Mouse (Mus musculus) liver, embryonic 12.5 days (tissue): ENCODE data around the gene Nrp2. TPM values are rescaled to one million over a fixed set of nuclear protein-coding genes. Genes with fewer than 3 reads are reported as not detected.

Experiments
- ATAC-seq: fragments of 200-750 bp; cut with Nextera tagmentation; 2 replicates; pipeline ENCODE4 v1.8.0; 2017; ENCODE audit warnings: moderate number of reproducible peaks, mild to moderate bottlenecking, moderate library complexity
- H3K27ac ChIP-seq: fragments of 300-500 bp; sonication (generic); 2 replicates; pipeline ENCODE4 v1.5.1; 2016; ENCODE audit warnings: mild to moderate bottlenecking
- H3K27me3 ChIP-seq: fragments of 300-500 bp; sonication (generic); replicated peaks from 2 replicates; pipeline ENCODE4 v1.6.1; 2016; ENCODE audit warnings: mild to moderate bottlenecking, moderate library complexity
- H3K36me3 ChIP-seq: fragments of 300-500 bp; sonication (generic); 2 replicates; pipeline ENCODE4 v1.6.1; 2016; ENCODE audit warnings: mild to moderate bottlenecking, moderate library complexity
- H3K4me1 ChIP-seq: fragments of 300-500 bp; sonication (generic); 2 replicates; pipeline ENCODE4 v1.6.1; 2016
- H3K4me2 ChIP-seq: fragments of 300-500 bp; sonication (generic); 2 replicates; pipeline ENCODE4 v1.6.1; 2016; ENCODE audit warnings: mild to moderate bottlenecking, moderate library complexity
- H3K4me3 ChIP-seq: fragments of 300-500 bp; sonication (generic); 2 replicates; pipeline ENCODE4 v1.5.1; 2016; ENCODE audit warnings: mild to moderate bottlenecking, moderate library complexity
- H3K9ac ChIP-seq: fragments of 300-500 bp; sonication (generic); 2 replicates; pipeline ENCODE4 v1.6.1; 2016; ENCODE audit warnings: mild to moderate bottlenecking, moderate library complexity
- H3K9me3 ChIP-seq: fragments of 300-500 bp; sonication (generic); replicated peaks from 2 replicates; pipeline ENCODE4 v1.6.1; 2016; ENCODE audit warnings: mild to moderate bottlenecking, moderate library complexity
- WGBS: fragments of 180-500 bp; shearing (Covaris S2); methylation state at CpG from one replicate; pipeline ENCODE4 v1.1.7; 2016; ENCODE audit not compliant: insufficient replicate concordance; 5-methylcytosine and 5-hydroxymethylcytosine counted together
- polyA plus RNA-seq: library from polyadenylated mRNA; unstranded; fragments of >200 nt; fragmentation: Nextera tagmentation; extraction: Ambion mirVana; gene quantifications from 2 replicates; pipeline ENCODE4 v1.2.1, GENCODE M21; 2016

Gene Nrp2
- polyA plus RNA-seq, 1 experiment from 2014 or later, result 2.5 TPM

DNA sequence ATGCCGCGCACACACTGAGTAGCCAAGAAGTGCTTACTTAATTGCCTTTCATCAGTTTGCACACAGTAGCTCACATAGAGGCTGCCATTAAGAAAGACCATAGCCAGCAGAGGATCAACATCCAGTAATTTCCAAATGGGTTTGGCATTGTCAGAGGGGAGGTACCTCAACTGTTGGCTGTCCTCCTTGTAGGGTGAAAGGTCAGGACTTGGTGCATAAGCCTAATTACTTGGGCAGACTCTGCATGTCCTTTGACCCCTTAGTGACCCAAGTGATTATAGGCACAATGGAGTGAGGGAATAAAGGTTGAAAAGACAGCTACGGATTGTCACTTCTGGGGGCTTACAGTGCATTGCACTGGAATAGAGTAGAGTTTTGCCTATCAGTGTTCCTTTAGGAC is 45.3 kb downstream of the Nrp2 start:
- 78% methylated on average over 3 of the region's 3 CpGs for WGBS
- no peak overlapping the region for H3K27ac ChIP-seq
- no peaks in the 10 kb centered on the region; the same call in 1 of the 2 replicates for H3K27me3 ChIP-seq
- no peaks in the 10 kb centered on the region for H3K9me3 ChIP-seq
- no peak overlapping the region for H3K4me3 ChIP-seq
- H3K4me2 ChIP-seq, result no peak overlapping the region
- no peak for ATAC-seq
- no peaks in the 10 kb centered on the region for H3K4me1 ChIP-seq
- no peak overlapping the region for H3K9ac ChIP-seq
- no peaks in the 10 kb centered on the region for H3K36me3 ChIP-seq

GRCm38 (mm10) chr1:62749716-62750115 is 46.6 kb downstream of the Nrp2 start:
- no peak overlapping the region for H3K4me2 ChIP-seq
- no peaks in the 10 kb centered on the region for H3K4me1 ChIP-seq
- no peak overlapping the region for H3K27ac ChIP-seq
- H3K9ac ChIP-seq, result no peak overlapping the region
- H3K36me3 ChIP-seq, result no peaks in the 10 kb centered on the region
- H3K9me3 ChIP-seq, result no peaks in the 10 kb centered on the region
- no peak overlapping the region for H3K4me3 ChIP-seq
- no peak for ATAC-seq
- no peaks in the 10 kb centered on the region; the same call in 1 of the 2 replicates for H3K27me3 ChIP-seq
- whole genome bisulfite sequencing, result 85% methylated on average over 14 of the region's 14 CpGs

GRCm38 (mm10) chr1:62750408-62751008 is 47.4 kb downstream of the Nrp2 start:
- 61% methylated on average over 5 of the region's 5 CpGs for WGBS
- Histone ChIP-seq H3K36me3 (no peaks in the 10 kb centered on the region), H3K4me3 (no peak overlapping the region), H3K4me2 (no peak overlapping the region), H3K9me3 (no peaks in the 10 kb centered on the region), H3K9ac (no peak overlapping the region), H3K4me1 (no peaks in the 10 kb centered on the region), H3K27me3 (no peaks in the 10 kb centered on the region; the same call in 1 of the 2 replicates), H3K27ac (no peak overlapping the region)
- ATAC-seq, result no peak

GRCm38 (mm10) chr1:62751011-62752006 is 48.2 kb downstream of the Nrp2 start:
- H3K27ac ChIP-seq, result no peak overlapping the region
- H3K4me2 ChIP-seq, result no peak overlapping the region
- H3K9ac ChIP-seq, result no peak overlapping the region
- no peaks in the 10 kb centered on the region for H3K4me1 ChIP-seq
- 49% methylated on average over 15 of the region's 15 CpGs for WGBS
- H3K9me3 ChIP-seq, result no peaks in the 10 kb centered on the region
- ATAC-seq, result no peak
- H3K36me3 ChIP-seq, result no peaks in the 10 kb centered on the region
- H3K4me3 ChIP-seq, result no peak overlapping the region
- no peaks in the 10 kb centered on the region; the same call in 1 of the 2 replicates for H3K27me3 ChIP-seq

DNA sequence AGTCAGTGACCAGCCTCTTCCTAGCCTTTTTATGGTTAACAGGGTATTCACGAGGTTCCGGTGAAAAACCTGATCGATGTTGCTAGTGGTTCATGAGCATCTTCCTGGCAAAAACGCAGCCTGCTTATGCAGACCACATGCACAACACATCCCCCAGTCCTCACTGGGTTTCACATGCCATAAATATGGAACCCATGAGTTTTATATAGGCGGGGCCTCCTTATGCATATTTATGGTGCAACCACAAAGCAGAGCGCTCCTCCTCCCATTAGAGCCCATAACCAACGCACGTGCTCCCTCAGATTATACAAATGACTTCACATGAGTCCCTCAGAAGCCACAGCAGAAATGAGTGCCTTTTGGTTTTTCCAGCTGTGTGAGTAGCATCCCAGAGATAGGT is 49.0 kb downstream of the Nrp2 start:
- Histone ChIP-seq H3K4me2 (no peak overlapping the region), H3K36me3 (no peaks in the 10 kb centered on the region), H3K9ac (no peak overlapping the region), H3K4me1 (no peaks in the 10 kb centered on the region), H3K4me3 (no peak overlapping the region), H3K27me3 (no peaks in the 10 kb centered on the region; the same call in 1 of the 2 replicates), H3K27ac (no peak overlapping the region), H3K9me3 (no peaks in the 10 kb centered on the region)
- ATAC-seq, result no peak
- WGBS, result 78% methylated on average over 8 of the region's 8 CpGs

DNA sequence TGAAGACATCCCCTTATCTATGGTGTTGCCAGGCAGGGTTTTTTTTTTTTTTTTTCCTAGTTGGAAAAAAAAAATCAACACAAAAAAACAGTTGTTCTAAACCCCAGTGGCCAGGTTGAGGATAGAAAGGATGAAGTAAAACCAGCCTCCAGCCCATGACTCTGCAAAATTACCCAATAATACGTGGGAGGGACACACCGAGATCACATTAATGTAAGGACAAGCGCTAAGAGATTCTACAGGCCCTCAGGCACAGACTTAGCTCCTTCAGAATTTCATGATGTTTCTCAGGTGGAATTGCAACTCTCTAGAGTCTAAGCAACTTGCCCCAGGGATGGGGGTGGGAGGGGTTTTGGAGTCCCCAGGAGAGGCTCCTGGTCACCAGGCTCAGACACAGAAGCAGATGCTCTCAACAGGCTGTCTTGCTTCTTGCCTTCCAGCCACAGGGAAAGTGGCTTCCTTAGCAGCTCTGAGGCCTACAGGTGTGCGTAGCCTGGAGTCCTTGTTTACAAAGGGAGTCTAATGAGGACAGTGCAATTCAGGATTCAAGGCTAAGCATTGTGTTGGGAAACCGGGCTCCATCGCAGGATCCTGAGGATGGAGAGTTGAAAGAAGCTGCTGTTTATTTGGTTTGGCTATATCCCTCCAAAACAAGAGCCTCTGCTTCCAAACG is 49.7 kb downstream of the Nrp2 start:
- H3K27me3 ChIP-seq, result no peaks in the 10 kb centered on the region; the same call in 1 of the 2 replicates
- H3K4me2 ChIP-seq, result no peak overlapping the region
- H3K36me3 ChIP-seq, result no peaks in the 10 kb centered on the region
- no peak overlapping the region for H3K4me3 ChIP-seq
- no peak overlapping the region for H3K27ac ChIP-seq
- no peak overlapping the region for H3K9ac ChIP-seq
- H3K4me1 ChIP-seq, result no peaks in the 10 kb centered on the region
- no peaks in the 10 kb centered on the region for H3K9me3 ChIP-seq
- no peak for ATAC-seq
- WGBS, result 68% methylated on average over 7 of the region's 7 CpGs

DNA sequence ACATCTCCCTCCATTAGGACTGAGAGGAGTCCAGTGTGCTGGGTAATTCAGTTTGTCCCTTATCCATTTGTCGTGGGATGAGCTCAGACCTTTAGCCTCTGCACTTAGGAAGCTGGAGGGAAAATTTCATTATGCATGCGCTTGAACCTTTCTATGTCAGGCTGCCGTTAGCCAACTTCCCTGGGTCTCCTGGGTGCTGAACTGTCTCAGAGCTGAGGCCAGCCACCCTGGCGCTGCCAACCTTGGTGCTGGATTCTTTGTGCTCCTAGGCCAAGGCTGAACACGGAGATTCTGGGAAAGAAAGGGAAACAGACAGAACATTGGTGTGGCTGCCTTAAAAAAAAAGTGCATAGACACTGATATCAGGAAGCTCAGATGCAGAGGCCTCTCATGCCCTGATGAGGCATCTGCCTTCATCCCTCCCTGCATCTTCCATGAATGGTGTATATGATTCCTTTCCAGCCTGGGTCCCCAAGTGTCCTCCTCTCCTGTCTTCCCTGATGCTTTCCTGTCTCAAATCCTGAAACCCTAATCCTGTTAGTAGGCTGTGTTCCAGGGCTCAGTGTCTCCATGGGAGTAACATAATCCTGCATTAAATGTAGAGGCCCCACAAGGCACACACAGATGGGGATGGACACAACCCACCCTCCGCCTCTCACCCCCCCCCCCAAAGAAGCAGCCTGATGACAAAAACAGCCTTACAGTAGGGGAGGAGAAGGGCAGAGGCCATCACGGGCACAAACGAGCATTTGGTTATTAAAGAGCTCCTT is 51.2 kb downstream of the Nrp2 start:
- Histone ChIP-seq H3K9ac (no peak overlapping the region), H3K9me3 (no peaks in the 10 kb centered on the region), H3K4me3 (no peak overlapping the region), H3K36me3 (no peaks in the 10 kb centered on the region), H3K27ac (no peak overlapping the region), H3K27me3 (no peaks in the 10 kb centered on the region; the same call in 1 of the 2 replicates), H3K4me2 (no peak overlapping the region), H3K4me1 (no peaks in the 10 kb centered on the region)
- WGBS, result 60% methylated on average over 8 of the region's 8 CpGs
- ATAC-seq, result no peak

DNA sequence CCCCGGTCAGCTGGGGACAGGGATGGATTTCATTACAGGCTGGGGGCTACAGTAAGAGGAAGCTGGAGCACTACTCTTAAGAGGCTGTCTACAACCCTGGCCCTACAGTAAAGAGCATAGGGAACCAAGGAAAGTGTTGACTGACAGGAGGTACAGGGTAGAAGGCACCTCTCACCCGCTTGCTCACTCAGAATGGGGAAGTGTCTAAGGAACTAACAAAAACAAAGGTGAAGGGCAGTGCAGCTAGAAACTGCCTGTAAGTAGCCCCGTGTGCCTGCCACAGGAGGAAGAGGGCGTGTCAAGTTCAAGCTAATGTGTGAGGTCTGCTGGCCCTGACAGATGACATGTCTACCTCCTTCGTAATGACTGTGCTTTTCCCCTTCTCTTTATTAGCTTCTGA is 57.0 kb downstream of the Nrp2 start:
- ATAC-seq, result no peak

GRCm38 (mm10) chr1:62760565-62760964 is 57.5 kb downstream of the Nrp2 start:
- WGBS, result 75% methylated on average over 17 of the region's 17 CpGs
- 0 out of 2 replicates have a peak, but pooled peaks cover 7% of the 10 kb centered on the region for H3K27me3 ChIP-seq

More for the DNA sequence above, 57.0 kb downstream of the Nrp2 start:
- no peaks in the 10 kb centered on the region for H3K9me3 ChIP-seq
- H3K27ac ChIP-seq, result no peak overlapping the region
- H3K4me3 ChIP-seq, result no peak overlapping the region
- H3K27me3 ChIP-seq, result 0 out of 2 replicates have a peak, but pooled peaks cover 7% of the 10 kb centered on the region
- no peak overlapping the region for H3K4me2 ChIP-seq
- H3K4me1 ChIP-seq, result no peaks in the 10 kb centered on the region
- WGBS, result 22% methylated on average over 5 of the region's 5 CpGs
- no peaks in the 10 kb centered on the region for H3K36me3 ChIP-seq
- H3K9ac ChIP-seq, result no peak overlapping the region; the same call in 1 of the 2 replicates

GRCm38 (mm10) chr1:62763779-62764178 is 60.7 kb downstream of the Nrp2 start:
- Histone ChIP-seq H3K9me3 (no peaks in the 10 kb centered on the region), H3K27ac (no peak overlapping the region), H3K27me3 (0 out of 2 replicates have a peak, but pooled peaks cover 14% of the 10 kb centered on the region), H3K4me2 (no peak overlapping the region), H3K4me3 (no peak overlapping the region), H3K9ac (no peak overlapping the region), H3K36me3 (no peaks in the 10 kb centered on the region), H3K4me1 (peaks cover 3% of the 10 kb centered on the region; the same call in 1 of the 2 replicates)
- ATAC-seq, result no peak
- 73% methylated on average over 4 of the region's 4 CpGs for WGBS

More at GRCm38 (mm10) chr1:62760565-62760964, 57.5 kb downstream of the Nrp2 start:
- no peaks in the 10 kb centered on the region for H3K9me3 ChIP-seq
- H3K36me3 ChIP-seq, result no peaks in the 10 kb centered on the region
- no peak overlapping the region for H3K4me3 ChIP-seq
- H3K9ac ChIP-seq, result no peak overlapping the region
- no peak overlapping the region for H3K4me2 ChIP-seq
- H3K4me1 ChIP-seq, result no peaks in the 10 kb centered on the region
- no peak for ATAC-seq
- no peak overlapping the region for H3K27ac ChIP-seq

DNA sequence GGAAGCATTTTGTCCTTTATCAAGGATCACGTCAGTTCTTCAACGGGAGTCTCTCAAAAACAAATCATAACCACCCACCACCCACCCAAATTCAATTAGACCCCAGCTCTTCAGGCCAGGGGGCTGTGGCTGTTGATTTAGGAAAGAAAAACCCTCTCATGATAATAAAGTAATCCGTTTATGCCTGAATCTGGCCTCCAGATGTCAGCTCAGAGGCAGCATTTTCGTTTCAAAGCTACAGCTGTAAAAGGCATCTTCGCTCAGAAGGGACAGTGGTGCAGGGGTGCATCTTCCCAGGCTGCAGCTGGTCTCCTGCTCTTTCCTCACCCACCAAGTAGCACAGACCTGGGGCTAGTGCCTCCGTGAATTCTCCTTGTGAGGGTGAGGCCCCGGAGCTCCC is 62.1 kb downstream of the Nrp2 start:
- 63% methylated on average over 7 of the region's 7 CpGs for WGBS
- Histone ChIP-seq H3K9me3 (no peaks in the 10 kb centered on the region), H3K27me3 (0 out of 2 replicates have a peak, but pooled peaks cover 14% of the 10 kb centered on the region), H3K36me3 (no peaks in the 10 kb centered on the region), H3K4me3 (no peak overlapping the region), H3K4me2 (no peak overlapping the region), H3K9ac (no peak overlapping the region), H3K27ac (no peak overlapping the region), H3K4me1 (peaks cover 3% of the 10 kb centered on the region; the same call in 1 of the 2 replicates)
- ATAC-seq, result no peak
